Mouse (Mus musculus) midbrain, embryonic 11.5 days (tissue): ENCODE measurements around the gene Acot13. TPM values are rescaled to one million over a fixed set of nuclear protein-coding genes. Genes with fewer than 3 reads are reported as not detected.

Experiments
- ATAC-seq: fragments of 200-750 bp; cut with Nextera tagmentation; 2 replicates; pipeline ENCODE4 v1.8.0; 2017; ENCODE audit warnings: moderate TSS enrichment, moderate library complexity; ENCODE audit not compliant: low FRiP score
- DNase-seq: peaks from one replicate; pipeline ENCODE4 v3.0.0; 2015; ENCODE audit warnings: low spot score; ENCODE audit errors: missing footprints
- H3K27ac ChIP-seq: fragments of 300-500 bp; sonication (generic); 2 replicates; pipeline ENCODE4 v1.5.1; 2014; ENCODE audit warnings: low read depth, low read length
- H3K27me3 ChIP-seq: fragments of 300-500 bp; sonication (generic); 2 replicates; pipeline ENCODE4 v1.6.1; 2014; ENCODE audit warnings: mild to moderate bottlenecking, low read length, moderate library complexity, mixed read lengths; ENCODE audit not compliant: control insufficient read depth, insufficient read depth
- H3K36me3 ChIP-seq: fragments of 300-500 bp; sonication (generic); 2 replicates; pipeline ENCODE4 v1.6.1; 2014; ENCODE audit warnings: mild to moderate bottlenecking, low read length, moderate library complexity, mixed read lengths; ENCODE audit not compliant: control insufficient read depth, insufficient read depth
- H3K4me1 ChIP-seq: fragments of 300-500 bp; sonication (generic); 2 replicates; pipeline ENCODE4 v1.6.1; 2014; ENCODE audit warnings: low read length; ENCODE audit not compliant: control insufficient read depth, insufficient read depth
- H3K4me2 ChIP-seq: fragments of 300-500 bp; sonication (generic); 2 replicates; pipeline ENCODE4 v1.6.1; 2014; ENCODE audit warnings: mild to moderate bottlenecking, moderate library complexity
- H3K4me3 ChIP-seq: fragments of 300-500 bp; sonication (generic); 2 replicates; pipeline ENCODE4 v1.5.1; 2014; ENCODE audit warnings: low read depth, low read length
- H3K9ac ChIP-seq: fragments of 300-500 bp; sonication (generic); 2 replicates; pipeline ENCODE4 v1.6.1; 2014; ENCODE audit warnings: low read length
- H3K9me3 ChIP-seq: fragments of 300-500 bp; sonication (generic); 2 replicates; pipeline ENCODE4 v1.6.1; 2016; ENCODE audit warnings: low read length; ENCODE audit not compliant: control insufficient read depth
- WGBS: fragments of 180-500 bp; shearing (Covaris S2); extraction: QIAGEN DNeasy Blood & Tissue Kit; methylation state at CpG from one replicate; pipeline ENCODE4 v1.1.7; 2014; 5-methylcytosine and 5-hydroxymethylcytosine counted together
- polyA plus RNA-seq: library from polyadenylated mRNA; unstranded; fragments of >200 nt; fragmentation: Nextera tagmentation; extraction: Ambion mirVana; gene quantifications from 2 replicates; pipeline ENCODE4 v1.2.1, GENCODE M21; 2014

Acot13 gene
- polyA plus RNA-seq, 1 experiment from 2014 or later = 58.8 TPM

DNA sequence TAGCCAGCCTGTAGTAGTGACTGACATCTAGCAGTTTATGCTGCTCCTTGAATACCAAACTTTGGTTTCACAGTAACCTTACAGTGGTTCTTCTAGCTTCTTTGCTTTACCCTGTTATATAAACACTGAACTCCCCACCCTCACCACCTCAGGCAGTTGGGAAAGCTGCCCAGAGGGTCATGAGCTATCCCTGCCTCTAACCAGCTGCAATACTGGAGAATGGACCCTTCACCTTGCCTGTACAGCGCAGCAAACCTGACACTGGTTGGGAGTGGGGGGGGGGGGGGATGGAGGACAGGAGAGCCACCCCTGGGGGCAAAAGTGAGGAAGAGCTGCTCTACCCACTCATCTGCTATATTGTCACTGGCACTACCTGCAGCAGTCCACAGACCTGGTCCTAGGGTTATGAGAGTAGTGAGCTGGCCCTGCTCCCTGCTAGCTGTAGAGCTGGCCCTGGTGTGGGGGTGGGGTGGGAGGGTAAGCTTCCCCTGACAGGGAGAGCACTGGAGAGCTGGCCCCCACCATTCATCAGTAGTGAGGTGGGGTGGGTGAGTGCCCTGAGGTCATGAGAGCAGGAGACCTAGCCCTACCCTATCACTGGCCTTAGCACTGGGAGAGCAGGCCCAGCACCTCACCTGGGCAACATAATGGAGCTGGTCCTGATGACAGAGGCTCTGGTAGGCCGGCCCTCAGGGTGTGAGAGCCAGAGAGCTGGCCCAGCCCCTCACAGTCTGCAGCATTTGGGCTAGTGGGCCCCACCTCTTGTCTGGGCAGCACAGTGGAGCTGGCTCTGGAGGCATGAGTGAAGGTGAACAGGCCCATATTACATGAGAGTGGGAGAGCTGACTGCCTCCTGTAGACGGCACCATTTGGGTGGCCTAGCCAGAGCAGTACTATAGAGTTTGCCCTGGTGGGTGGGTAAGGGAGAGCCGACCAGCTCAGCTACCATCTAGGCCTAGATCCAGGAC lies 14.9 kb downstream of the Acot13 start:
- ATAC-seq (peak; percentile 83), DNase-seq (peak; percentile 85)
- Histone ChIP-seq H3K9ac (no peak overlapping the region), H3K9me3 (no peaks in the 10 kb centered on the region), H3K27me3 (no peaks in the 10 kb centered on the region), H3K36me3 (peaks cover 14% of the 10 kb centered on the region; the same call in 1 of the 2 replicates), H3K4me1 (no peaks in the 10 kb centered on the region), H3K4me2 (no peak overlapping the region), H3K4me3 (no peak overlapping the region), H3K27ac (no peak overlapping the region)
- WGBS = 68% methylated on average over 4 of the region's 4 CpGs

DNA sequence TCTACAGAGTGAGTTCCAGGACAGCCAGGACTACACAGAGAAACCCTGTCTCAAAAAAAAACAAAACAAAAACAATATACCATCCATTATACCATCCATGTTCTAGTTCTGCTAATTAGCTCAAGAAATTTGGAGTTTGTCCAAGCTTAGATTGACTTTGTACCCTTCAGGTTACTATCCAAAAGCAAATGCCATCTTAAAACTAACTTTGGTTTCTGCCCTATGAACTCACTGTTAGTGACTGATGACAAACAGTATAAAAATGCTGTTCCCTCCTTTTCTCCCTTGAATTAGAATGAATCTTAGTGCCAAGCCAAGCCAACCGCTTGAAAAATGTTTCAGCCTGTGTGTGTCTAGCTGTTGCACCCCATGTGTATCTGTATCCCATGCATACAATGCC lies 16.7 kb downstream of the Acot13 start:
- Histone ChIP-seq H3K27me3 (no peaks in the 10 kb centered on the region), H3K36me3 (peaks cover 25% of the 10 kb centered on the region), H3K9me3 (no peaks in the 10 kb centered on the region), H3K9ac (no peak overlapping the region), H3K27ac (no peak overlapping the region), H3K4me2 (no peak overlapping the region), H3K4me3 (no peak overlapping the region), H3K4me1 (no peaks in the 10 kb centered on the region)
- 86% methylated on average over 1 of the region's 1 CpGs for WGBS
- no peak for ATAC-seq
- DNase-seq = no peak

DNA sequence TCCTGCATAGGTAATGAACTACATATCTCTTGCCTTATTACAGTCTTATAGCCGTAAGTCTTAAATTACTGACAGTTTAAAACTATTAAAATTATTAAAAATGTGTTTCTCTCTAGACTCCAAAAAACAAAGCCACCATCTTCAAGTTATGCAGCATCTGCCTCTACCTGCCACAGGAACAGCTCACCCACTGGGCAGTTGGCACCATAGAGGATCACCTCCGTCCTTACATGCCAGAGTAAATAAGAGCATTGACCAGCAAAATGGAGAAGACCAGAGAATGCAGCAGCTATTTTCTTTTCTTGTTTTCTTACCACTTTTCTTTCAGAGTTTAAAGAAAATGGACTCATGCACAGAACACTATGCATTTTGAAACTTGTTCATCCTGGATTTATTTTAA lies 18.8 kb downstream of the Acot13 start:
- Histone ChIP-seq H3K4me1 (no peaks in the 10 kb centered on the region), H3K36me3 (peaks cover 27% of the 10 kb centered on the region), H3K9ac (no peak overlapping the region), H3K4me3 (no peak overlapping the region), H3K4me2 (no peak overlapping the region), H3K9me3 (no peaks in the 10 kb centered on the region), H3K27me3 (no peaks in the 10 kb centered on the region), H3K27ac (no peak overlapping the region)
- DNase-seq = no peak
- 96% methylated on average over 2 of the region's 2 CpGs for WGBS
- no peak for ATAC-seq

DNA sequence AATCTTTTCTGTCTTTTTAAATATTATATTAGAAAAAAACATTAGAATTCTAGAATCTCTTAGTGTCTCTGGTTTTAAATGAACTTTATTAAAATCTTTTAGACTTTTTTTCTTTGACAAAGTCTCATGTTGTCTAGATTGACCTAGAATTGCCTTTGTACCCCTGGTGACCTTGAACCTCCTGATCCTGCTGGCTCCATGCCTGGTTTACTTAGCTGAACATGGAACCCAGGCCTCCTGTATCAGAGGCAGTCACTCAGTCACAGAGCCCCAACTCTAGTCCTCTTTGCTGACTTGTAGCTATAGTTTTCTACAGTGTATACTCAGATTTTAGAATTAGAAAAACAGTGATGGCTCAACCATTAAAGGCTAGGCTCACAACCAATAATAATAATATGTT lies 25.3 kb downstream of the Acot13 start:
- no peak for ATAC-seq
- Histone ChIP-seq H3K27me3 (no peaks in the 10 kb centered on the region), H3K4me3 (no peak overlapping the region), H3K4me2 (no peak overlapping the region), H3K9me3 (no peaks in the 10 kb centered on the region), H3K4me1 (peaks cover 12% of the 10 kb centered on the region), H3K9ac (no peak overlapping the region), H3K36me3 (peaks cover 13% of the 10 kb centered on the region), H3K27ac (no peak overlapping the region)
- DNase-seq = no peak

DNA sequence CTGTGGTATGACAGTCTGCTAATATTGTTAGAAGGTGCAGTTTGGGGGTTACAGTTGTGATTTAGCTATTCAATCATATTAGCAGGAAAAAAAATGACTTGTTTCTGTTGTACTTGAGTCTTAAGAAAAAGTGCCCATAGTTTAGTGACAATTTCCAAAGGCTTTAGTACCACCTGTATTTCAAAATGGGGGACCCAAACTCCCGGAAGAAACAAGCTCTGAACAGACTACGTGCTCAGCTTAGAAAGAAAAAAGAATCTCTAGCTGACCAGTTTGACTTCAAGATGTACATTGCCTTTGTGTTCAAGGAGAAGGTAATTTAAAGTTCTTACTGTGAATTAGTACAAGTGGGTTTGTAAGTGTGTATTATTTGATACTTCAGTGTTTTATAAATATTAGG lies 28.1 kb downstream of the Acot13 start:
- Histone ChIP-seq H3K27me3 (no peaks in the 10 kb centered on the region), H3K9ac (peak overlapping the region; percentile 96), H3K9me3 (no peaks in the 10 kb centered on the region), H3K27ac (no peak overlapping the region), H3K4me3 (peak overlapping the region; percentile 99), H3K4me2 (peak overlapping the region; percentile 90), H3K4me1 (peaks cover 12% of the 10 kb centered on the region), H3K36me3 (no peaks in the 10 kb centered on the region)
- 22% methylated on average over 2 of the region's 2 CpGs for WGBS
- ATAC-seq (no peak), DNase-seq (peak; percentile 86)

DNA sequence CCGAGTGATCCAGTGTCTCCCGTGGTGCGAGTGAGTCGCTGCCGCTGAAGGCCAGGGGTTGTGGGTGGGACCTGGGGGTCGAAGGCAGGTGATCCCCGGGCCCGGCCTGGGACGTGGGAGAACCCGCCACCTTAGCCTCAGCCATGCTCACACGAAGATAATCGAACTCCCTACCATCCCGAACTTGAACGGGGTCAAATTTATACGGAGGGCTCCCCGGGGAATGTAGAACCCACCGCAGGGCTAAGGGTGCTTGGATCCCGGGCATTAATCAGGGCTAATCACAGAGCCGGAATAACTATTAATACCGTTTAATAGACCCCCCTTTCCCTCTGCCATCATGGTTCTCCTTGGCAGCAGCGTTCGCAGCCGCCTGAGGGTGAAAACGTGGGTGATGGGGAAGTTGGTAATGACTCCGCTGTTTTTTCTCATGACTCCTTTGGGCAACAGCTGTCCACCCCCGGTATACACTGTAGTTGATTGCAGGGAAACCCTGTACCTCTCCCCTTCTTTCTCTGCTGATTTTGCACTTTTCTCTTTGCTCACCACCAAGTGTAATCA lies 29.1 kb downstream of the Acot13 start:
- Histone ChIP-seq H3K27ac (no peak overlapping the region; the same call in 1 of the 2 replicates), H3K4me2 (peak overlapping the region; percentile 90), H3K36me3 (no peaks in the 10 kb centered on the region), H3K4me3 (peak overlapping the region; percentile 99), H3K4me1 (peaks cover 12% of the 10 kb centered on the region), H3K9me3 (no peaks in the 10 kb centered on the region), H3K9ac (peak overlapping the region; percentile 96), H3K27me3 (no peaks in the 10 kb centered on the region)
- DNase-seq (peak; percentile 91), ATAC-seq (no peak)
- WGBS = under 1% methylated on average over 26 of the region's 26 CpGs

DNA sequence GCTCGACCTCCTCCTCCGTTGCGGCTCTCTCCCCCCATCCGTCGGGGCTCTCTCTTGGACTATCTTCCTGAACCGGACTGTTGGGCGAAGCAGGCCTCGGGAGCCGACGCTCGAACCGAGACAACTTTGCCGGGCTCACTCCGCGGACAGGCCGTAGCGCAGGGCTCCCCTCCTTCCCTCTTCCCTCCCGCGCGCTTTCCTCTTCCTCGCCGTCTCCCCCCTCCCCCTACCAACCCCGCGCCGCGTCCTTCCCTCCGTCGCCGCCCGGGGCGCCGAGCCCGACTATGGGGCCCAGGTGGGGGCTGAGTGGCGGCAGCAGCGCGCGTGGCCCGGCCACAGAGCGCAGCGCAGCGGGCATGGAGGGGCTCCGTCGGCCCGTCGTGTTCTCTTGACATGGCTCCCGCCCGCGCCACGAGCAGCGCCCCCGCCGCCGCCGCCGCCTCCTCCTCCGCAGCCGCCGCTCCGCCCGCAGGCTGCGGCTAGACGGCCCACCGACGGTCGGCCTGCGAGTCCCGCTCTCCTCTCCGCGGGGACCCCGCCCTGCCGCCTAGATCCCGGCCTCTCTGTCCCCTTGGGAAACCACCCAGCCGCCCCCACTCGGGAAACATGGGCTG lies 29.9 kb downstream of the Acot13 start, which contains the start of gene BC005537:
Gene BC005537 (plus strand): TSS at position 350 of the 614 bp plus-strand sequence.
- H3K36me3 ChIP-seq = no peaks in the 10 kb centered on the region
- peaks cover 12% of the 10 kb centered on the region for H3K4me1 ChIP-seq
- no peaks in the 10 kb centered on the region for H3K9me3 ChIP-seq
- peak within 1 kb of the TSS; percentile 90 for H3K4me2 ChIP-seq
- peak within 1 kb of the TSS; percentile 98 for H3K27ac ChIP-seq
- no peaks in the 10 kb centered on the region for H3K27me3 ChIP-seq
- peak within 1 kb of the TSS; percentile 96 for H3K9ac ChIP-seq
- peak; percentile 71 for ATAC-seq
- DNase-seq = no peak
- 1% methylated on average over 68 of the region's 74 CpGs for WGBS
- peak within 1 kb of the TSS; percentile 99 for H3K4me3 ChIP-seq

DNA sequence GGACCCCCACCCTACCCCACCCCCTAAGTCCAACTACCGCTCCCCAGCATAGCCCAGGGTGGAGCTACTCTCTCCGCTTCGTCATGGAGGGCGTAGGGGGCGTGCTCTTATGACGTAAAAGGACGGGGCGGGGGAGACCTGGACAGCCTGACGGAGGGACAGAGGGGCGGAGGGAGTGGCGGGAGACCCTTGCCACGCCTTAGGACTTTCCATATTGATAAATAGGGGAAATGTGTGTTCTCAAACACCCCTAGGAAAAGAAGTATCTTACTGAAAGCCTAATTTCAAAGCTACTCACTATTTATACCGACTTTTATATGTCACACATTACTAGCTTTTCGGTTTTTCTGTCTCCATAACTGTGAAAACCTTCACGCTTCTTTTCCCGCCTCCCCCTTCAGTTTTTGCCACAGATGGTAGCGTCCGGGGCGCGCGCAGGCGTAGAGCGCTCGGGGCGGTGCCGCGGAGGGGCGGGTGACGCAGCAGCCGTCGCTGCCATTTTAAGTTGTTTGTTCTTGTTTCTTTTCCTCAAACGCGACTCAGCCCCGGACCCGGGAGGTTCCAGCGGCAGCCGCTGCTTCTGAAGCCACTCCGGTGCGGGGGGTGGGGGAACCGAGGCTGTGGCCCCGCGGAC lies 30.5 kb downstream of the Acot13 start:
- no peaks in the 10 kb centered on the region for H3K36me3 ChIP-seq
- DNase-seq = peak; percentile 99
- H3K9ac ChIP-seq = peak overlapping the region; percentile 96
- H3K4me3 ChIP-seq = peak overlapping the region; percentile 99
- H3K9me3 ChIP-seq = no peaks in the 10 kb centered on the region
- H3K4me2 ChIP-seq = peak overlapping the region; percentile 90
- under 1% methylated on average over 42 of the region's 42 CpGs for WGBS
- peak; percentile 97 for ATAC-seq
- H3K27me3 ChIP-seq = no peaks in the 10 kb centered on the region
- peak overlapping the region; percentile 98 for H3K27ac ChIP-seq
- H3K4me1 ChIP-seq = peaks cover 12% of the 10 kb centered on the region
